Mouse (Mus musculus): ENCODE data around the gene Ifi206. TPM values are rescaled to one million over a fixed set of nuclear protein-coding genes. Genes with fewer than 3 reads are reported as not detected.

Ifi206 gene
- polyA plus RNA-seq (2015; fragmentation: Nextera tagmentation; extraction: Ambion mirVana): 0.48 and 0.97 TPM in 2 replicates

GRCm38 (mm10) chr1:173490812-173491480 is at the start of gene Ifi206:
Ifi206 (minus strand) TSS chr1:173491041.

GRCm38 (mm10) chr1:173535791-173536190 is 45.0 kb upstream of the Ifi206 start, which contains the start of gene Ifi214:
Ifi214 (minus strand) TSS chr1:173535957.

Other genes with a start within 250 kb of the Ifi206 start
- not detected in 2 replicates for gene Olfr418, start 225.0 kb downstream of the Ifi206 start, polyA plus RNA-seq (2015; fragmentation: Nextera tagmentation; extraction: Ambion mirVana)
- gene Mptx2, start 213.3 kb downstream of the Ifi206 start, polyA plus RNA-seq (2015; fragmentation: Nextera tagmentation; extraction: Ambion mirVana): not detected in 2 replicates
- 35.1 and 49.6 TPM in 2 replicates for gene Ackr1, start 157.3 kb downstream of the Ifi206 start, polyA plus RNA-seq (2015; fragmentation: Nextera tagmentation; extraction: Ambion mirVana)
- 7.7 and 9.0 TPM in 2 replicates for gene Aim2, start 140.2 kb downstream of the Ifi206 start, polyA plus RNA-seq (2015; fragmentation: Nextera tagmentation; extraction: Ambion mirVana)
- gene Cadm3, start 123.3 kb downstream of the Ifi206 start, polyA plus RNA-seq (2015; fragmentation: Nextera tagmentation; extraction: Ambion mirVana): 1.6 TPM in 2 replicates
- 0.22 and 0.47 TPM in 2 replicates for gene Ifi214, start 44.9 kb upstream of the Ifi206 start, polyA plus RNA-seq (2015; fragmentation: Nextera tagmentation; extraction: Ambion mirVana)
- gene Ifi213, start 108.2 kb upstream of the Ifi206 start, polyA plus RNA-seq (2015; fragmentation: Nextera tagmentation; extraction: Ambion mirVana): 1.2 and 1.3 TPM in 2 replicates
- 2.0 and 3.2 TPM in 2 replicates for gene Ifi209, start 139.9 kb upstream of the Ifi206 start, polyA plus RNA-seq (2015; fragmentation: Nextera tagmentation; extraction: Ambion mirVana)
- 0.06 and 0.13 TPM in 2 replicates for gene Ifi208, start 182.6 kb upstream of the Ifi206 start, polyA plus RNA-seq (2015; fragmentation: Nextera tagmentation; extraction: Ambion mirVana)